Mouse (Mus musculus) liver, postnatal 0 days (tissue): ENCODE measurements at regions not wholly inside any gene's neighbourhood (a gene's known extent, or its start where the extent isn't known, plus 50 kb on each side); places are given as distances from the start of the nearest gene placed in this dataset.

Source experiments
- CTCF ChIP-seq: sonication (generic); IDR thresholded peaks from 2 replicates; pipeline ENCODE4 v1.5.1; 2016; ENCODE audit warnings: antibody characterized with exemption, low read depth
- EP300 ChIP-seq: IDR thresholded peaks from 2 replicates; pipeline ENCODE4 v1.6.1; 2016; ENCODE audit warnings: antibody characterized with exemption, low read depth, mild to moderate bottlenecking

- TF ChIP-seq CTCF (no peak), EP300 (no peak)
These were observed 72.4 kb upstream of the Stmnd1 start for GRCm38 (mm10) chr13:46201029-46201599.
